Comparison of ENCODE assay signal across 8 mouse cellular contexts in genomic region chr7:79391883-79392649, GRCm38 (mm10). TPM values are rescaled to one million over a fixed set of nuclear protein-coding genes. Genes with fewer than 3 reads are reported as not detected.
DNase-seq lines count a peak whose midpoint lies in the region; ATAC-seq lines count a peak whose summit lies in the region.

Gene Fanci, plus strand, starts transcription at chr7:79391929.

- ATAC-seq in megakaryocyte progenitor cell, adult 5-6 weeks (replicated peaks; ENCODE audit: poor library complexity), result peak; percentile 84

- DNase-seq in adipocyte (ENCODE audit: low spot score), result peak; percentile 88
- peak; percentile 98 for DNase-seq in embryo, embryonic 10 days (ENCODE audit: low spot score)
- DNase-seq in gastrocnemius, postnatal 10 days, result peak; percentile 98
- peak; percentile 98 for DNase-seq in induced T-regulatory cell, adult 2 months (ENCODE audit: low read depth)
- DNase-seq in left cerebral cortex, adult 9 months (ENCODE audit: low spot score in 2 of 2), result peak; percentile 81 to 94
- DNase-seq in right cerebral cortex, postnatal 14 days, result peak; percentile 99
- DNase-seq in urinary bladder, postnatal 36 days (ENCODE audit: low spot score in 2 of 2), result peak; percentile 92 to 93

RNA-seq across cellular contexts. Expression of gene Fanci, which starts in this region (rescaled TPM):
- total RNA-seq in gastrocnemius, postnatal 10 days (2021), result 1 to 10 TPM; 1.4 to 1.5 TPM
- 11.5 and 11.9 TPM in 2 replicates for total RNA-seq in megakaryocyte progenitor cell, adult 5-6 weeks (2015)
- 22.8 and 24.8 TPM in 2 replicates for total RNA-seq in megakaryocyte progenitor cell, adult 5-6 weeks (2017)

Comparison
In these comparisons a context has a peak if more than half of its experiments do, and no peak if none do; other contexts are left out.
1. Peak in every context shown above with its lines: DNase-seq and ATAC-seq.
2. RNA of gene Fanci (total RNA-seq): 11.5 to 24.8 TPM in megakaryocyte progenitor cell, adult 5-6 weeks; 1.4 to 1.5 TPM in gastrocnemius, postnatal 10 days; every median in the first group is over 4 times any median in the second.